Mouse (Mus musculus) cerebellum, postnatal 4 days (tissue): ENCODE data around the gene Tenm3.

Source experiments
- DNase-seq, 2 experiments: peaks; one replicate each; pipeline ENCODE4 v3.0.0; 2022; ENCODE audit warnings: low spot score in 2 of 2, mixed read lengths in 1 of 2

The Tenm3 gene

GRCm38 (mm10) chr8:48591818-48592217 is 251.9 kb downstream of the Tenm3 start:
- DNase-seq, result no peak

GRCm38 (mm10) chr8:48579732-48580131 is 264.0 kb downstream of the Tenm3 start:
- DNase-seq, result no peak

DNA sequence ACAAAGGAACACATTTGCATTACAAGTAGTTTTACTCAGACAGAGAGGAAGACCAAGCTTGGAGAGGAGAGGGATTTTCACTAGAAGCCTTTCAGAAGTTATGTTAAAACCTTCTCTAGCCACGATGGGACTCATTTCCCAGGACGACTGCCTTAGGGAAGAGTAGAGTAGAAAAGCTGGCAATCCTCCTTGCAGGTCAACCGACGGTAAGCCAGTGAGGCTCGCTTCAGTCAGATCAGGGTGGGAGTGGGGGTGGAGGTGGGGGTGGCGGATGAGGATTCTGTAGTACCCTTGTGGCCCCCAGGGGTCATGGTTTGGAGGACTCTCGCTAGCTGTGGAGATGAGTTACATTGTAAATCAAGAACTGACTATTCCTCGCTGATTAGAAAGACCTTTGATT is 264.6 kb downstream of the Tenm3 start:
- no peak for DNase-seq

DNA sequence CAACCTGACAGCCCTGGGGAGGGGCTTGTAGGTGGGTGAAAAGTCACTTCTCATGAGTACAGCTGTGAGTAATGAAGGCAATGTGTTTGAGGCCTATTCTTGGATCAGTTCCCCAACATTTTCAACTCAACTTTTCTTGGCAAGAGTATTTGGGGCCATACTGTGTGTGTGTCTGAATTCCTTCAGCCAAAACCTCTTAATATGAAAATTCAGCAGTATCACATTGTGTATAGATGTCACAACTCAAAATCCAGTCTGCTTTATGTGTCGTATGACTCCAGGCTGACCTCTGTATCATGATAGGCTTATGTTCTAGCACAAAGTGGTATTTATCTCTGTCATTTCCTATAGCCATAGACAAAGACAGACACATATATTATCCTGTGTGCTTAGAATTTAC is 270.8 kb downstream of the Tenm3 start:
- no peak for DNase-seq

GRCm38 (mm10) chr8:48572345-48572744 is 271.4 kb downstream of the Tenm3 start:
- no peak for DNase-seq

DNA sequence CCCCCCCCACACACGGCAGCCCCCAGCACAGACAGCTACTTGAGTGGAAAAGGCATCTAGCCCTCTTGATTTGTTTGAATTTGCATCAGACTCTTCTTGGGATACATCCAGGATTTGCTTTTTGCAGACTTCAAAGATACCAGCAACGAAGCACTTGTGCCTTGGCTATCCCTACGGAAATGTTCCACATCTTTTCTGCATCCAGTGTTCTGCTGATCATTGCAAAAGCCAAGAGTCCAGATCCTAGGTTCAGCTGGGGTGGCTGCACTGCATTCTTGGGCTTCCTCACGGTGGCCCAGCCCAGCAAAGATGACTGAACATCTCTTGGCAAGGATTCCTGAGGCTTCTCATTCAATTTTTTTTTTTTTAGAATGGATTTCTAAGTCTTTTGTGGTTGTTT is 275.1 kb downstream of the Tenm3 start:
- no peak for DNase-seq

DNA sequence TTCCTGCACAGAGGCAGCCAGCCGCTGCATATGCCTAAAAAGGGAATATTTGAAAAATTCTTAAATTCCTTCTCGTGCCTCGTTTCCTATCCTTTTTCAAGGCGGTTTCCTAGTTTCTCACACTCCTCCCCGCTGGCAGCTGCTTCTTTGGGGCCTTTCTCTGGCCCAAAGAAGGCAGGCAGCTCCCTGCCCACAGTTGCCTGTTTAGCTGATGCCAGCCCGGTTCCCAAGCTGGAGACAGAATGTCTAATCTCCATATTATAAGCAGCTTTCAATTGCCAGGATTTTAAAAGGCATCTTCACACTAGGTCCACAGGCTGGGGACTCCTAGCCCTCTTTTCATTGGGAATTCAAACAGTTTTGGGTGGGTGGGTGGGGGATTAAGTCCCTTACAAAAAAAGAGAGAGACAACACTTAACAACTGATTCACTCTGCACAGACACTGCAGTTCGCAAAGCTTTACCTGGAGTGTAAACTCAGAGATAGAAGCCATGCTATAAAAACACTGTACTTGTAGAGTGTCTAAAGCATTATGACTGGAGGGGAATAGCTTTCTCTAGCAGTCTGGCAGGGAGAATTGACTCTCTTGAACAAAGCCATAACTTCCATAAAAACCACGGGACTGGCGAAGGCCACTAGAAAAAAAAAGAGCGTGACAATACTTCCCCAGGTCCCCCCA is 275.7 kb downstream of the Tenm3 start:
- DNase-seq, result no peak

GRCm38 (mm10) chr8:48560227-48560626 is 283.5 kb downstream of the Tenm3 start:
- DNase-seq, result no peak

GRCm38 (mm10) chr8:48555546-48556141 is 288.1 kb downstream of the Tenm3 start:
- DNase-seq, result peak; percentile 38 to 46

- DNase-seq, result peak; percentile 48 to 72
Measured at GRCm38 (mm10) chr8:48554762-48555545, 288.8 kb downstream of the Tenm3 start.

DNA sequence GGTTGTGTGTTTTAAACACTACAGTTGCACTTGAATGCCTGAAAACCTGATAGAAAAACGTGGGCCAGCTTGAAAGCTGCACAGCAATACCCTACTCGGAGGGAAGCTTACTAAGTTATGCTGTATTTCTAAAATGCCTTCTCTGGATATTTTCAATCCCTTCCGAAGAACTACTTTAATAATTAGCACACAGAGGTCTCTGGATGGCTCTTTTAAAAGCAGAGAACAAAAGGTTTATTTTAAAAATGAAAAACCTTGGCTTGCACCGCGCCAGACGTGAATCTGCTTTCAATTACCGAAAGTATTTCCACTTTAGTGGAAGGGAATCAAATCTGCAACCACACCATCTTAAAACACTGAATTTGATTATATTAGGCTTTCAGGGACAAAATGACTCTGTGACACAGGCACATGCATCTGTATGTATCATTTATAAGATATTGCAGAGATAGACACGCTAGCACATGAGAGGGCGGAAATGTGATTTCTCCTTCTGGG is 289.9 kb downstream of the Tenm3 start:
- no peak for DNase-seq

GRCm38 (mm10) chr8:48552306-48552705 is 291.4 kb downstream of the Tenm3 start:
- DNase-seq, result no peak

GRCm38 (mm10) chr8:48551370-48551769 is 292.4 kb downstream of the Tenm3 start:
- DNase-seq, result no peak

GRCm38 (mm10) chr8:48548908-48549307 is 294.8 kb downstream of the Tenm3 start:
- no peak for DNase-seq

DNA sequence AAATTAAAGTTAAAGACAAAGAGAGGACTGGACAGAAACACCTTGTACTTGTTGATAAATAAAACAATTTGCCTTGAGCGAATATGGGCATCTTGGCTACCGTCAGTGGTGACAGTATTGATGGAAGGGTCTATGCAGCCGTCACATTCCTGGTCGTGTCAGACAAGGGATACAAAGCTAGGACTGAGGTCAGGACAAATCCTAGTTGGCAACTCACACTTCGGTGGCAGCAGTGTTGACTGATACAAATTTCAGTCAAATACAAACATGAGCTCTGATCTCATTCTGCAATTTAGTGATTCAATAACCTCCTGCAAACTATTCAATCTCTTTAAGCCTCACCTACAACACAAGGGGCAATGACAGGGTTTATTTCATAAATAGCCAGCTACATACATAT is 298.1 kb downstream of the Tenm3 start:
- DNase-seq, result no peak

DNA sequence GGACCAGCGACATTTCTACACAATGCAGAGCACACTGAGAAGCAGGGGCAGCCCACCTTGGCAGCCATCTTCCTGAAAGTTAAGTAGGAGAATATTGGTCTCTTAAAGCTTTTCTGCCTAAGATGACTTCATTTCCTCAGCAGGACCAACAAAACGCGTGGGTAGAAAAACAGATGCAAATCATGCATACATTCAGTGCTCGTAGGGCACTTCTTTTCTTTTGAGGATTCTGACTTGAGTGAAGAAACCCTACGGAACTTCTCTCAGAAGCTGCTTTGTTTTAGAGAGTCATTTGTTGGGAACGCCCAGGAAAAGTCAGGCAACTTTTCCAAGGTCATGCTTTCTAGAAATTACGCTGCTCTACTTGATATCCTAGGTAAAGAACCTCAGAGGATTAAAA is 298.9 kb downstream of the Tenm3 start:
- no peak for DNase-seq

GRCm38 (mm10) chr8:48542141-48542540 is 301.6 kb downstream of the Tenm3 start:
- DNase-seq, result no peak

DNA sequence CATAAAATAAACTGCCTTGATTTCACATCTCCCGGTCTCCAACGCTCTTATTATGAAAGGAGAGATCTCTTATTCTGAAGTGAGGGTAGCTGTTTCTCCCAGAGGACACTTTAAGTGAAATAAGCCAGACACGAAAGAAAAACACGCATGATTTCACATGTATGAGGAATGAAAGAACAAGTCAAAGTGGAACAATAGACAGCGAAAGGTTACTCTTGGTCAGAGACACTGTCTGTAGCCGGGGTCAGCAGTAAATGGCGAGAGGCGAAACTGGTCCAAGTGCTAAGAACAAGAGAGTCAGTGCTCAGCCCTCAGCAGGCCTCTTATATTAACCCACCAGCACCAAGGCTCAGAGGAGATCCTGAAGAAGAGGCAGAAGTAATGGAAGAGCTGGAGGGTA is 302.9 kb downstream of the Tenm3 start:
- DNase-seq, result no peak

- no peak for DNase-seq
Measured at GRCm38 (mm10) chr8:48535833-48536232, 307.9 kb downstream of the Tenm3 start.

DNA sequence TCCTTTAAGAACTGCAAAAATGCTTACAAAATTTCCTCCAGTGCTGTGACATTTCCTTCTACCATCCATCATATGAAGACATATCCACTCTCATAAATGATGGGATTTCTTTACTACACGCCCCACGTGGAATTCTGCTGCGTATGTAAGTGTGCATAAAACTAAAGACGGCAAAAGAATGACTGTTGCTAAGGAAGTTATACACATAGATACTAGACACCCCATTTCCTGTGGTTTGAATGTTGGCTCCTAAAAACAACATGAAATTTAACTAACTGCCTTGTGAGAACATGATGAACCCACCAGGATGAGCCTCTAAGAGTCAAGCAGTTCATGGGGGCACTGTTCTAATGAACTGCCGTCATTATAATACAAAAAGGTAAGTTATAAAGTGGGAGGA is 312.0 kb downstream of the Tenm3 start:
- no peak for DNase-seq

GRCm38 (mm10) chr8:48530916-48531570 is 312.7 kb downstream of the Tenm3 start:
- DNase-seq, result no peak

DNA sequence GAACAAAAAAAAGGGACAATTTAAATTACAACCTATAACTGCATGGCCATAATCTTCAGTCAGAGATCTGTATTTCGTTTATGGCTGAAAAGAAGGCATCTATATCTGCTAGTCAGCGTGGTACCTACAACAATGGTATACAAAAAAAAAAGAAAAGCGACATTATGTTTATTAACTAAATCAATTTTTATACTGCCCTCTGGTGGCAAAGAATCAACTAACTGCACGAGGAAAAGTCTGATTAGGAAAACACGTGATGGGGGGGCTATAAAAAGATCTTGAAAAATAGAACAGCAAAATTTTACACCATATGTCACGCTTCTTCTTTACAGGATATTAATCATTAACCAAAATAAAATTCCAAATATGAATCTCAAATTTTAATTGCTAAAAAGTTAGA is 316.3 kb downstream of the Tenm3 start:
- DNase-seq, result no peak
